Mouse (Mus musculus) liver, embryonic 16.5 days (tissue): ENCODE measurements around the gene Rora. TPM values are rescaled to one million over a fixed set of nuclear protein-coding genes. Genes with fewer than 3 reads are reported as not detected.

Source experiments
- ATAC-seq: fragments of 200-750 bp; cut with Nextera tagmentation; 2 replicates; pipeline ENCODE4 v1.8.0; 2017; ENCODE audit warnings: low read depth, mild to moderate bottlenecking, moderate number of reproducible peaks, moderate library complexity
- H3K27ac ChIP-seq: fragments of 300-500 bp; sonication (generic); 2 replicates; pipeline ENCODE4 v1.5.1; 2014; ENCODE audit warnings: mild to moderate bottlenecking, low read length
- H3K27me3 ChIP-seq: fragments of 300-500 bp; sonication (generic); 2 replicates; pipeline ENCODE4 v1.6.1; 2014; ENCODE audit warnings: low read depth, low read length, mixed read lengths; ENCODE audit not compliant: control insufficient read depth, insufficient read depth
- H3K36me3 ChIP-seq: fragments of 300-500 bp; sonication (generic); 2 replicates; pipeline ENCODE4 v1.6.1; 2014; ENCODE audit warnings: mild to moderate bottlenecking; ENCODE audit not compliant: control insufficient read depth, insufficient read depth
- H3K4me1 ChIP-seq: fragments of 300-500 bp; sonication (generic); 2 replicates; pipeline ENCODE4 v1.6.1; 2014; ENCODE audit warnings: low read depth, low read length, mixed read lengths; ENCODE audit not compliant: control insufficient read depth
- H3K4me2 ChIP-seq: fragments of 300-500 bp; sonication (generic); 2 replicates; pipeline ENCODE4 v1.6.1; 2014; ENCODE audit warnings: low read depth, low read length, mixed read lengths
- H3K4me3 ChIP-seq: fragments of 300-500 bp; sonication (generic); 2 replicates; pipeline ENCODE4 v1.5.1; 2014; ENCODE audit warnings: low read depth, mild to moderate bottlenecking, low read length
- H3K9ac ChIP-seq: fragments of 300-500 bp; sonication (generic); 2 replicates; pipeline ENCODE4 v1.6.1; 2014; ENCODE audit warnings: low read depth, low read length
- H3K9me3 ChIP-seq: fragments of 300-500 bp; sonication (generic); replicated peaks from 2 replicates; pipeline ENCODE4 v1.6.1; 2016; ENCODE audit warnings: low read length; ENCODE audit not compliant: control insufficient read depth
- WGBS: fragments of 180-500 bp; shearing (Covaris S2); extraction: QIAGEN DNeasy Blood & Tissue Kit; methylation state at CpG from one replicate; pipeline ENCODE4 v1.1.7; 2014; ENCODE audit not compliant: insufficient replicate concordance; 5-methylcytosine and 5-hydroxymethylcytosine counted together
- polyA plus RNA-seq: library from polyadenylated mRNA; unstranded; fragments of >200 nt; fragmentation: Nextera tagmentation; extraction: Ambion mirVana; gene quantifications from 2 replicates; pipeline ENCODE4 v1.2.1, GENCODE M21; 2015

The Rora gene
- polyA plus RNA-seq, 1 experiment from 2014 or later, result 10.6 TPM

DNA sequence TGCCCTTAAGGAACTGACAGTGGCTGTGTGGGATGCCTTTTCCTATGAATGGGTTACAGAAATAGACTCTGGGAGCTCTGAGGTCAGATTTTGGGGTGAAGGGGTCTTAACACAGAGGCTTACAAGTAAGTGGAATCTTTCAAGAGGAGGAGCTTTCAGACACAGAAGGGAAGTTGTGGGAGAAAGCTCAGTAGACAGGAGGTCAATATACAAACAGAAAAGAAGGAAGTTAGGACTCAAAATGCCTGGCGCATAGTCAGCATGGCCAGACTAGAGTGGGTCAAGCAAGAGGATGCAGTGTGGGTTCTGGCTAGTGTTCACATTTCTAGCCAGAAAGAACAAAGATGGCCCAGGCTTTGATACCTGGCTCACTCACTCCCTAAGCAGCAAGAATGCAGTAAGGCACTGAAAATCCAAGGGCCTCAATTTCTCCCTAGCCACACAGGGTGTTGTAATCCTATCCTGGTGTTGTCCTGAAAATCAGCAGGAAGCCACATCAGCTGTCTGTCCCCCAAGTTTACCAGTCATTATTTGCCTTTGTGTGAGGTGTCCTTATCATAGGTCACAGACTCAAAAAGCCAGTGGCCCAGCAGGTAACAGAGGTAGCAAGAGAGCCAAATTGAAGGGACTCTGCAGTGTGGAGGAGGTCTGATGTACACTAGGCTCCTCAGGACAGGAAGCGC, 456.2 kb downstream of the Rora start:
- Histone ChIP-seq H3K36me3 (no peaks in the 10 kb centered on the region), H3K27ac (peak overlapping the region; percentile 63), H3K27me3 (no peaks in the 10 kb centered on the region), H3K9ac (no peak overlapping the region), H3K4me1 (no peaks in the 10 kb centered on the region), H3K9me3 (no peaks in the 10 kb centered on the region), H3K4me2 (no peak overlapping the region), H3K4me3 (no peak overlapping the region)
- 63% methylated on average over 2 of the region's 2 CpGs for WGBS
- peak; percentile 73 for ATAC-seq

DNA sequence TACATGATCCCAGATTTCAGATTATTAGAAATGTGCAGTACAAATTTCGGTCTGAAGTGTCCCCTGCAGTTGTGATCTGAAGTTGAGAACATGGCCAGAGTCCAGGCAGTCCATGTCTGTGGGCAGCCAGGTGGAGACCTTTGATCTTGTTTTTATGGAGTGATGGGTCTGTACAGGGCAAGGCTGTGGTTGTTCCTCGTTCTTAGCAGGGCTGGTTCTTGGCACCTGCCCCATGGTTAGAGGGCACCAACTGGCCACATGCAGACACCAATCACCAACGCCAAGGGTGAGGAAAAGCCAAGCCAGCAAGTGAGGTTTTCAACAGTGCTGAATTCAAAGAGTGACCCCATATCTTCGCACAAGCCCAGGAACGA, 456.7 kb downstream of the Rora start:
- peak; percentile 85 for ATAC-seq
- H3K4me2 ChIP-seq, result no peak overlapping the region
- 51% methylated on average over 5 of the region's 5 CpGs for WGBS
- H3K36me3 ChIP-seq, result no peaks in the 10 kb centered on the region
- no peaks in the 10 kb centered on the region for H3K4me1 ChIP-seq
- no peaks in the 10 kb centered on the region for H3K9me3 ChIP-seq
- no peak overlapping the region for H3K4me3 ChIP-seq
- no peak overlapping the region for H3K9ac ChIP-seq
- peak overlapping the region; percentile 63 for H3K27ac ChIP-seq
- H3K27me3 ChIP-seq, result no peaks in the 10 kb centered on the region

DNA sequence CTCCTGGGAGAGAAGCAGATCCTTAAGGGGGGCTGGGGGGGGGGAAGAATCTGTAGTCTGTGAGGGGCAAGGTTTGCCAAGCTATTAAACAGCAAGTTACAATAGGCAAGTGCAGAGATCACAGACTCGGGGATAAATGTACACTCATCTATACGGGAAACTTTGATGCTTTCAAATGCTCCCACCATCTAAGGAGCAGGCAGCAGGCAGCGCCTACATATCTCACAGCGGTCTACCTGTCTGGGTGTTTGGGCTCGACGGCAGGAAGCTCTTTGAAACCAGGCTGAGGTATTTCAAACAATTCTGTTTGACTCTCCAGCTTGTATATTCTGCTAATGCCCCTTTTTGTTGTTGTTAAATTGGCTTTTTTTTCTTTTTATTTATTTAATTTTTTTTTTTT, 457.1 kb downstream of the Rora start:
- ATAC-seq, result no peak
- Histone ChIP-seq H3K4me3 (no peak overlapping the region), H3K9me3 (no peaks in the 10 kb centered on the region), H3K4me1 (no peaks in the 10 kb centered on the region), H3K4me2 (no peak overlapping the region), H3K27ac (peak overlapping the region; percentile 21; the same call in 1 of the 2 replicates), H3K9ac (no peak overlapping the region), H3K36me3 (no peaks in the 10 kb centered on the region), H3K27me3 (no peaks in the 10 kb centered on the region)
- 62% methylated on average over 6 of the region's 6 CpGs for WGBS

DNA sequence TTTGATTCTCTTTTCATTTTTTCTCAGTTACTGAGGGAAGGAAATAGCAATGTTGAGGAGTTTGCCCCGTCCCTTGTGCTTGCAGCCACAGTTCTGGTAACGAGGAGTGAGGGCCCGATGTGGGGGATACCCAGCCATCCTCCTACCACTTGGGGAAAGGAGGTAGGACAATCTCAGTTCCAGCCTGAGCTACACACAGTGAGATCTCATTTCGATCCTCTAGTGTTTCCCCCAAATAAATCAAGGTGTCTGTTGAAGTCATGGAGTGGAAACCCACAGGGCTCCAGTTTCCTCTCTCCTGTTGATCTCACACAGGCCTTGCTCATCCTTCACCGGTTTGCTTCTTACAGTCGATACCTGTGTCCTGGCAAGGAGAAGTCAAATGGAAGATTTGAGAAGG, 458.0 kb downstream of the Rora start:
- no peak overlapping the region for H3K9ac ChIP-seq
- no peaks in the 10 kb centered on the region for H3K27me3 ChIP-seq
- ATAC-seq, result no peak
- no peak overlapping the region for H3K4me3 ChIP-seq
- H3K27ac ChIP-seq, result no peak overlapping the region
- no peaks in the 10 kb centered on the region for H3K4me1 ChIP-seq
- no peak overlapping the region for H3K4me2 ChIP-seq
- no peaks in the 10 kb centered on the region for H3K36me3 ChIP-seq
- WGBS, result 59% methylated on average over 6 of the region's 6 CpGs
- H3K9me3 ChIP-seq, result no peaks in the 10 kb centered on the region

DNA sequence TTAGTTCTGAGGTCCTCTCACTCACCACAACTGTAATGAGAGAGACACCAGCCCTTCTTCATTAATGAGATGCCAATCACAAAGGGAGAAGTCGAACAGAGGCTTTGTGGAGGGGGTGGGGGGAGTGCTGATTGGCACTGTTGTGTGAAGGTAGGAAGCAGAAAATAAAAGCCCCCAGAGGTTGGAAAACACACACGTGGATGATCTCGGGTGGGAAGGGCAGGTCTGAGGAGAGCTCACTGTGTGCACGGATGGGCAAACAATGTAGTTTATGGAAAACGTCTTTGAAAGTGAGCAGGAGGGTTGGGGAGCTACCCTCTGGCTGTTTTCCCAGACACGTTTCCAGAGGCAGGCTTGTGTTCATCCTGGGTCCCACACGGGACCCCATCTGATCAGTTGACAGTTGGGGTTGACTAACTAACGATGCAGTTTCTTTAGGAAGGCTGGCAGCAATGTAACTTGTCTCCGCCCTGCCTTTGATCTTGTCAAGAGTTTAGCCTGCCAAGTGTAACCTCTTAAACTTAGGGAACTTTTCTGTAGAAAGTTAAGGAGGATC, 460.9 kb downstream of the Rora start:
- H3K9ac ChIP-seq, result no peak overlapping the region
- no peak for ATAC-seq
- H3K4me3 ChIP-seq, result no peak overlapping the region
- H3K9me3 ChIP-seq, result no peaks in the 10 kb centered on the region
- H3K27me3 ChIP-seq, result no peaks in the 10 kb centered on the region
- 27% methylated on average over 9 of the region's 9 CpGs for WGBS
- H3K36me3 ChIP-seq, result no peaks in the 10 kb centered on the region
- H3K27ac ChIP-seq, result no peak overlapping the region
- H3K4me1 ChIP-seq, result no peaks in the 10 kb centered on the region
- no peak overlapping the region for H3K4me2 ChIP-seq

DNA sequence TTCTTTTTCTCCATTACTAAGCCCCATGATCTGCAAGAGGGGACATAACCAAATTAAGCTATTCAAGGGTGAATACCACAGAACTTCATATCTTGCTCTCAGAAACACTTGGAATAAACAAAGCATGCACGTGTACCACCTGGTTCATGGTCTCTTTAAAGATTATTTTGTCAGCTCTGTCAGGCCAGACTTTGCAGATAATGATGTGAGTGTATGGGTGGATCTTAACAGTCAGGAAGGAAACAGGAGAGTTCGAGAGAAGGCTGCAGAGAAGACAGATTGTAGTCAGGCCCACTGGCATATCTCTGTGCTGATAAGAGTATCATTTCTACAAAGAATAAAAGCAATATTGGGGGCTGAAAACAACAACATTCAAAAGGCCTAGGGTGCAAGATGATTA, 463.2 kb downstream of the Rora start:
- H3K27ac ChIP-seq, result no peak overlapping the region

DNA sequence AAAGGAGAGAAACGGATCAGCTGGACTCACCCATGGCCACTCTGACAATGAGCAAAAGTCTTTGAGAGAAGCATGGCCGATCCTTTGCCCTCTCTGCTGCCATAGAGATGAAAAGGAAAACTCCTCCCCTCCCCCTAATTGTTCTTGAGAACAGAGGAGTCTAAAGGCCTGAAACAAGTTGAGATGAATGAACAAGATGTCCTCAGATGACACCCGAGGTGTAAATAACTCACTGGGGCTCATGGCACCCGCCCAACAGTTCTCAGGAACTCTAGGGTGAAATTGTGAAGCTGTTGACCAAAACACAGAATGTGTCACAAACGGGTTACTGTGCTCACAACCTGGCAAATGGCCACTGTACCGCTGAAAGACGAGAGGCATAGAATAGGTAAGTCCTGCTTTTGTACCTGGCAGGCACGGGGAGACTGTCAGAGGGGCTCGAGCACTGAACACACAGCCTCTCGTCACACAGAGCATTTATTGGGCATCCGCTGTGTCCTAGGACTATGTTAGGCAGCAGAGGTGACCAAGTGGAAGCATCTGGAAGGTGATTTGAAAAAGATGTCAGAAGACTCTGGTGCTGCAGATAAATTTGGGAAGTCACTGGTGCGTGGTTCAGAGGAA, 467.6 kb downstream of the Rora start:
- H3K27ac ChIP-seq, result no peak overlapping the region
- no peaks in the 10 kb centered on the region for H3K36me3 ChIP-seq
- no peak for ATAC-seq
- no peaks in the 10 kb centered on the region for H3K4me1 ChIP-seq
- 0 out of 2 replicates have a peak, but pooled peaks cover 2% of the 10 kb centered on the region for H3K27me3 ChIP-seq
- H3K4me2 ChIP-seq, result no peak overlapping the region
- WGBS, result 57% methylated on average over 12 of the region's 12 CpGs
- no peak overlapping the region for H3K9ac ChIP-seq
- H3K4me3 ChIP-seq, result no peak overlapping the region
- no peaks in the 10 kb centered on the region for H3K9me3 ChIP-seq

More for the DNA sequence above, 463.2 kb downstream of the Rora start:
- ATAC-seq, result 0 out of 2 replicates have a peak, but pooled peaks have one; percentile 32
- H3K4me1 ChIP-seq, result no peaks in the 10 kb centered on the region
- no peaks in the 10 kb centered on the region for H3K9me3 ChIP-seq
- H3K27me3 ChIP-seq, result no peaks in the 10 kb centered on the region
- no peak overlapping the region for H3K4me2 ChIP-seq
- H3K36me3 ChIP-seq, result no peaks in the 10 kb centered on the region
- H3K9ac ChIP-seq, result no peak overlapping the region
- no peak overlapping the region for H3K4me3 ChIP-seq
- WGBS, result 7% methylated on average over 2 of the region's 2 CpGs

DNA sequence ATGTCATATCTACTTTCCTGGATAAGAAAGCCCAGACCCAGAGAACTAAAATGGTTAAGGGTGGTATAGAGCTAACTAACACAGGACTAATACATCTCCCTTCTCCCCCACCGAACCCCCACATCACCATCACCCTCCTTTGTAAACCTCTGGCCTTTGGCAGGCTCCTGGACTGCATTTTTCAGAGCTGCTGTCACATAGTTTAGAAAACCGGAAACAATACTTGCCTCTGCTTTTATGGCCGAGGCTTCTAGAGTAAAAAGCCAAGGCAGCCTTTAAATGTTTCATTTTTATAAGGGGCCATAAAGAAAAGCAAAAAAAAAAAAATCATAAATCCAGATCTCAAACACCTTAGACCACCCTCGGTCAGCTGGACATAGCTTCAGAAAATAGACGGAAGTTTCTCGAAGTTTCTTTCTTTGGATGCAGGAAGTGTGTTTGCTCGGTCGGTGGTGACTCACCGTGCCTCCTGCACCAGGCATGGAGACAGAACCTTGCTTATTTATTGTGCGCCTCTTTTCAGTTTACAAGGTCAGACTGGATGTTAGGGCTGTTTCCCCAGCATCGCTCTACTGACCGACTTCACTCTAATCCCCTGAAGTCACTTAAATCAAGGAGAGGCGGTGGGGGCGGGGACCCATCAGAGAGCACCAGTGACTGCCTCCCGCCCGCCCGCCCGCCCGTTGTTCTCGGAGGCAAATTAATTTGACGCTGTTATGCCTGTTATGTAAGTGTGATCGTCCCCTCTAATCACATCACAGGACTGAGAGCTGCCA, 471.6 kb downstream of the Rora start:
- Histone ChIP-seq H3K9ac (no peak overlapping the region), H3K27me3 (0 out of 2 replicates have a peak, but pooled peaks cover 2% of the 10 kb centered on the region)

More for the DNA sequence above, 471.6 kb downstream of the Rora start:
- no peak overlapping the region; the same call in 1 of the 2 replicates for H3K4me3 ChIP-seq
- WGBS, result 6% methylated on average over 22 of the region's 22 CpGs
- H3K4me2 ChIP-seq, result peak overlapping the region; percentile 30
- H3K27ac ChIP-seq, result no peak overlapping the region
- H3K36me3 ChIP-seq, result no peaks in the 10 kb centered on the region
- H3K4me1 ChIP-seq, result no peaks in the 10 kb centered on the region
- no peak for ATAC-seq
- H3K9me3 ChIP-seq, result no peaks in the 10 kb centered on the region
